Mouse (Mus musculus) telencephalon, adult 2 months (tissue): Measurements from ENCODE around the gene Bsnd.
A peak's percentile ranks its signal among the peaks of the same experiment; 100 is the strongest.

Source experiments
- DNase-seq: peaks from one replicate; pipeline ENCODE4 v3.0.0-alpha.2; 2011; ENCODE audit warnings: low read depth, low spot score

Gene Bsnd

GRCm38 (mm10) chr4:106492116-106492515 lies at the start of gene Bsnd:
TSS of gene Bsnd (minus strand) at chr4:106492283.
- DNase-seq: no peak

- DNase-seq: no peak
Measured at GRCm38 (mm10) chr4:106541491-106541890, 49.4 kb upstream of the Bsnd start.

- no peak for DNase-seq
Measured at GRCm38 (mm10) chr4:106539756-106540155, 47.7 kb upstream of the Bsnd start.

GRCm38 (mm10) chr4:106534256-106534655 lies 42.2 kb upstream of the Bsnd start:
- DNase-seq: no peak

GRCm38 (mm10) chr4:106533421-106534080 lies 41.5 kb upstream of the Bsnd start:
- no peak for DNase-seq

GRCm38 (mm10) chr4:106530113-106530482 lies 38.0 kb upstream of the Bsnd start:
- no peak for DNase-seq

GRCm38 (mm10) chr4:106529375-106530112 lies 37.5 kb upstream of the Bsnd start:
- DNase-seq: peak; percentile 84

- peak; percentile 15 for DNase-seq
Measured at GRCm38 (mm10) chr4:106527856-106528547, 35.9 kb upstream of the Bsnd start.

GRCm38 (mm10) chr4:106525001-106525400 lies 32.9 kb upstream of the Bsnd start:
- no peak for DNase-seq

- no peak for DNase-seq
Measured at GRCm38 (mm10) chr4:106524131-106524530, 32.0 kb upstream of the Bsnd start.

- no peak for DNase-seq
Measured at GRCm38 (mm10) chr4:106522547-106522946, 30.5 kb upstream of the Bsnd start.

- peak; percentile 16 for DNase-seq
Measured at GRCm38 (mm10) chr4:106514606-106515005, 22.5 kb upstream of the Bsnd start.

- DNase-seq: no peak
Measured at GRCm38 (mm10) chr4:106509888-106510287, 17.8 kb upstream of the Bsnd start.

- no peak for DNase-seq
Measured at GRCm38 (mm10) chr4:106505453-106506058, 13.5 kb upstream of the Bsnd start.

- no peak for DNase-seq
Measured at GRCm38 (mm10) chr4:106503578-106503977, 11.5 kb upstream of the Bsnd start.

GRCm38 (mm10) chr4:106500066-106500465 lies 8.0 kb upstream of the Bsnd start:
- peak; percentile 83 for DNase-seq

- DNase-seq: no peak
Measured at GRCm38 (mm10) chr4:106498471-106498844, 6.4 kb upstream of the Bsnd start.

- DNase-seq: no peak
Measured at GRCm38 (mm10) chr4:106497776-106498470, 5.8 kb upstream of the Bsnd start.

GRCm38 (mm10) chr4:106496833-106497232 lies 4.8 kb upstream of the Bsnd start:
- no peak for DNase-seq

GRCm38 (mm10) chr4:106493639-106494038 lies 1.6 kb upstream of the Bsnd start:
- no peak for DNase-seq

GRCm38 (mm10) chr4:106490620-106491019 lies 1.5 kb downstream of the Bsnd start:
- DNase-seq: no peak

- DNase-seq: no peak
Measured at GRCm38 (mm10) chr4:106483831-106484230, 8.3 kb downstream of the Bsnd start.
